Mouse (Mus musculus) urinary bladder, adult 2 months (tissue): ENCODE measurements around the gene 1810009A15Rik. TPM values are rescaled to one million over a fixed set of nuclear protein-coding genes. Genes with fewer than 3 reads are reported as not detected.
"Not testable (repeated sequence)": the region's sequence is repeated elsewhere in the genome, so short reads cannot be mapped to it uniquely, and the experiment has no call there.

Experiments
- DNase-seq: peaks from one replicate; pipeline ENCODE4 v3.0.0; 2022; ENCODE audit warnings: low spot score
- polyA plus RNA-seq: library from polyadenylated mRNA; depleted of rRNA; stranded (reverse); fragments of >200 nt; gene quantifications from 2 replicates; pipeline ENCODE4 v1.2.3, GENCODE M21; 2012

Gene 1810009A15Rik
- polyA plus RNA-seq, 1 experiment, result 65.1 TPM

GRCm38 (mm10) chr19:8875031-8875430 is 13.6 kb upstream of the 1810009A15Rik start:
- DNase-seq, result no peak

DNA sequence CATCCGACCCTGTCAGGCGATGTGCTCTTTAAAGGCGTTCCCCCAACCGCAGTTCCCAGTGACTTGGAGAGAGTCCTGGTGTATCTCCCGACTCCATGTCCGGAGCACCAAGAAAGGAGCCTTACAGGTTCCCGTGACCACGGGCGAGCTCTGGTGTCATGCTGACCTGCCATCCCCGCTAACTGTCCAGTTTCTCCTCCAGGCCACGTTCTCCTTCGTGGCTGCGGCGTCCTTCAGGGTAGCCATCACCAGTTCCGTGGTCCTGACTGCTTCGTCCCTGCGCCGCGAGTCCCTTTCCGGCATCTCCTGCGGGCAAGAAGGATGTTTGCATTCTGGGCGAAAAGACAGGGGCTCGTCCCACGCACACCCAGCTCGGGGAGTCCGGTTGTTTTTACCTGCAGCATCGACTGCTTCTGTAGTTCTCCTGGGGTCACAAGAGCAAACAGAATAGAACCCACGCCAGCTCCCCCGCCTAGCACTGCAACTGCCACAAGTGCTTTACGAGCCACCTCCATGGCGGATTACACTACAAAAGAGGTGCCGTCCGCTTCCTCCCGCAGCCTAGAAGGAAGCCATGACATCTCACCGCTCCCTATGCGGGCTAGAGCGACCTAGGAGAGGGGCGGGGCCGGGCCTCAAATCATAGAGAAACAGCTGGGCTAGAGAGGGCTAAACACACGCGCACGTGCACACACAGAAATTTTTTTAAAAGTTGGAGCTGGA is 8.2 kb upstream of the 1810009A15Rik start, which contains the start of gene Uqcc3:
Gene Uqcc3 (minus strand): TSS at position 613 of the 723 bp plus-strand sequence.
- peak; percentile 79 for DNase-seq

GRCm38 (mm10) chr19:8881034-8881392 is 7.6 kb upstream of the 1810009A15Rik start:
- DNase-seq, result no peak

DNA sequence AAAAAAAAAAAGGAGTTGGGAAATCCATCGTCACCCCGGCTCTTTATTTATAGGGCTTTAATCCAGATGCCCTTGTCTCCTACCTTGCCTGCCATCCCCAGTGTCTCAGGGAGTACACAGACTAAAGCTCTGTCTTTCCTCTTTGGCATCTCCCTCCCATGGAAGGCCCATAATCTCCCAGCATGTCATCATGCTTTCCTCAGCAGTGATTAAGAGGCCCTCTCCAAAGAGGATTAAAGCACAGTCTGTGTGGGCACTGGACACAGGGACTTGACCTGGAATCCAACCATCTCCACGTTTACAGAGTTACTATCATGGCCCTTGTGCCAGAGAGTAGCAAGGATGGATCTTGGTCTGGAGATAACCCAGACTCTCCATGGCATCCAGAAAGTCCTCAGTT is 5.0 kb upstream of the 1810009A15Rik start, which contains the start of the genes Lbhd1 and Gm49403:
Gene Lbhd1 (plus strand): TSS at position 117 of the 400 bp plus-strand sequence.
Gene Gm49403 (plus strand): TSS at position 315 of the 400 bp plus-strand sequence.
- DNase-seq, result no peak

GRCm38 (mm10) chr19:8886916-8887584 is 1.6 kb upstream of the 1810009A15Rik start:
- DNase-seq, result no peak

DNA sequence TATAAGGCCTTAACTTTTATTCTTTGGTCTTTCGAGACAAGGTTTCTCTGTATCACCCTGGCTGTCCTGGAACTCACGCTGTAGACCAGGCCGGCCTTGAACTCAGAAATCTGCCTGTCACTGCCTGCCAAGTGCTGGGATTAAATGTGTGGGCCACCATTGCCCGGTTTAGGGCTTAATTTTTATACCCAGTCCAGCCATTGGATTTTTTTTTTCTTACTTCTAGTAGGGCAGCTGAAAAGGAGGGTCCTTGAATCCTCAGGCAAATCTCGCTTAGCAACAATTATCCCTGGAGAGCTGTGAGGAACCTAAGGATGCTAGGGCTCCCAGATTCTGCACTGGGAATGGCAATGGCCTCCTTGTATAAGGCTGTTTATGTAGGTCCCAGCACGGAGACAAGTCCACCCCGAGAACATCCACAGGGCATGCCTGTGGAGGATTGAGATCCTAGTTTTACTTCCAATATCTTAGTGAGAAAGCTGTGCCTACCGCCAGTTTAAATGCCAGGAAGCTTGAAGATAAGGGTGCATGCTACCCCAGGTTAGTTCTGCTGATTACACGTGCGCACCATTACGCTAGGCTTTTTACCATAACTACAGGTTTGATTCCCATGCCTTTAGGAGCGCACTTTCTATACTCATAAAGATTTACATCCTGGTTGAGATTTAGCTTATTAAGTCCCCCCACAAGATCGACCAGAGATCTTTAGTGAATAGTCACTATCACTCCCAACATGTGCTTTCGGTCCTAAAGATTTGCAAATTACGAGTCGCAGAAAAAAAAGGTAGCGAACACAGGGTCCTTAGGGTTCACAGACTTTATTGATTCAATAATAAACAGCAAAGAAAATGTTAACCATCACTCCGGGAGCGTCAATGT is 829 bp upstream of the 1810009A15Rik start:
- DNase-seq, result no peak

- peak; percentile 74 for DNase-seq
These were observed 4.4 kb downstream of the 1810009A15Rik start, which contains the start of gene Ints5 for GRCm38 (mm10) chr19:8892829-8893766. Gene Ints5, plus strand, starts transcription at chr19:8893005.

- no peak for DNase-seq
These were observed 6.8 kb downstream of the 1810009A15Rik start for GRCm38 (mm10) chr19:8895397-8895960.

DNA sequence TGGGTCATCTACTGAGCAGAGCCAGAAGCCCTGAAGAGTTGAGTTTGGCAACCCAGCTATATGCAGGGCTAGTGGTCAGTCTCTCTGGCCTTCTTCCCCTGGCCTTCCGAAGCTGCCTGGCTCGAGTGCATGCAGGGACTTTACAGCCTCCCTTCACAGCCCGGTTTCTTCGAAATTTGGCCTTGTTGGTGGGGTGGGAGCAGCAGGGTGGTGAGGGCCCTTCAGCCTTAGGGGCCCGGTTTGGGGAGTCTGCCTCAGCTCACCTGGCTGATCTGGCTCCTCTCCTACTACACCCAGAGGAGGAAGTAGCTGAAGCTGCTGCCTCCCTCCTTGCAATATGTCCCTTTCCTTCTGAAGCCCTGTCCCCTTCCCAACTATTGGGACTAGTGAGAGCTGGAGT is 7.6 kb downstream of the 1810009A15Rik start:
- DNase-seq, result not testable (repeated sequence)

- DNase-seq, result not testable (repeated sequence)
These were observed 8.7 kb downstream of the 1810009A15Rik start for GRCm38 (mm10) chr19:8897211-8897864.

DNA sequence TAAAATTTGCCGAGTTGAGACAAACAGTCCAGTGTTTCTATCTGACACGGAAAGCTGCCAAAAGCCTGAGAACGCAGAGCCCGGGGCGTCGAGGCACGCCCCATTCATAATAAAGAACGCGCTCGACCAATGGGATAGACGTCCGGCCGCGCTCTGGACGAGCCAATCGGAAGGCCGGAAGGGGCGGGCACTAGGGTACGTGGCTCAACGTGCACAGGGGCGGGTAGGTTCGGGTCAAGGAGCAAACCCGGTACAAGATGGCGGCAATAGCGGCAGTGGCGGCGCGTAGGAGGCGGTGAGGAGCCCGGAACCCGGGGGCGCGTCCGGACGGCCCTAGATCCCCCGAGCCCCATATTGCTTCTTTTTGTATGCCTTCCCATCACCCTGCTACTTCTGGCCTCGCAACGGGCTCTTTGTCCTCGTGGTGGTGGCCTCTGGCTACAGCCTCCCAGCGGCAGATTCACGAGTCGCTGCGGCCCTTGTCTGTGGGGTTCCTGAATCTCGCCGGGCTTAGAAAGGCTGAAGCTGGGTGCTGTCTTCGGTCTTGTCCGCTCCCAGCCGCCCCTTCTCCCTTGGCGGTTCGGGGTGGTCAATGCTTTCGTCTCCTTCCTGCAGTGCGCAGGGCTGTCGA is 9.3 kb downstream of the 1810009A15Rik start, which contains the start of gene Ganab:
Gene Ganab (plus strand): TSS at position 207 of the 631 bp plus-strand sequence.
- DNase-seq, result peak; percentile 84

GRCm38 (mm10) chr19:8898576-8898975 is 9.9 kb downstream of the 1810009A15Rik start:
- no peak for DNase-seq

- DNase-seq, result no peak
These were observed 10.4 kb downstream of the 1810009A15Rik start for GRCm38 (mm10) chr19:8899079-8899478.

DNA sequence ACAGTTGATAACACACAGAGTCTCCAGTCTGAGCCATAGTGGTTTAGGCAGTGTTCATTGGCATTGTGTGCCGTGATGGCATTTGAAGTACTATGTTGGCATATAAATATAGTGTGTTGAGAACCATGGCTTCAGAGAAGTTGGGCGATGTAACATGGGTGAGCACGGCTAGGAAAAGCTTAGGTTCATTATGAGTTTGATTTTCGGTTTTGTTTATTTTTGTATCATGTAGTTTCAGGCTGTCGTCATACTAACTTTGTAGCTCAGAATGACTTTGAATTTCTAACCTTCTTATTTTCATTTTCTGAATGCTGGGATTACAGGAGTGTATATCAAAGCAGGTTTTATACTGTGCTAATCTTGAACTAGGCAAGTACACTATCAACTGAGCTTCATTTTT is 14.8 kb downstream of the 1810009A15Rik start:
- DNase-seq, result no peak

DNA sequence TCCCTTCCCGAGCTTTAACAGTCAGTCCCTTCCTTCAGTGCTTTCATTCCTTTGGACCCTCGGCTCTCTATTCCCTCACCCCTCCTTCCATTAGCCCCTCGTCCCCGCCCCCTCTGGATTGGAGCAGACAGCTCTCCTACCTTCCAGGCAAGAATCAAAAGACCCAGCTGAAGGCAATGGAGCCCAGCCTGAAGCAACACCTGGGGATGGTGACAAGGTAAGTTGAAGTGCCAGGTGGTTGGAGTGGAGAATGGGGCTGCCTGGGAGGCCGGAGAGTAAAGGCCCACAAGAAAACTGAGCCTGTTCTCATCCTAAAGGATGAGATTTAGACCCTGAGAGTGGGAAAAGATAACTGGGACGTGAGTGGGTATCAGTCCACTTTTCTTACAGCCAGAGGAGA is 19.9 kb downstream of the 1810009A15Rik start:
- no peak for DNase-seq

DNA sequence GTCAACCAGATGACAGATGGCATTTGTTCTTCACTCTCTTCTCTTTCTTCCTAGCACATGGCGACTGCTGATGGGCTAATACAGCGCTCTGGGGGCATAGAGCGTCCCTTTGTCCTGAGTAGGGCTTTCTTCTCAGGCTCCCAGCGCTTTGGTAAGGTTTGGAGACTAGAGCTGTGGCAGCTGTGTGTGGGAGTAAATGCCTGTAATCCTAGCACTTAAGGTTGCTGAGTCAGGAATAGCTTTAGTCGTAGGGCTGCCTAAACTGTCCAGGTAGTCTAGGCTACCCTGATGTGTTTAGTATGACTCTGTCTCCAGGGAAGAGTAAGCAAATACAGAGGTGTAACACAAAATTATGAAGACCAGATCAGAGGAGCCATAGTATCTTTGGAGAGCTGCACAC is 23.2 kb downstream of the 1810009A15Rik start:
- no peak for DNase-seq

DNA sequence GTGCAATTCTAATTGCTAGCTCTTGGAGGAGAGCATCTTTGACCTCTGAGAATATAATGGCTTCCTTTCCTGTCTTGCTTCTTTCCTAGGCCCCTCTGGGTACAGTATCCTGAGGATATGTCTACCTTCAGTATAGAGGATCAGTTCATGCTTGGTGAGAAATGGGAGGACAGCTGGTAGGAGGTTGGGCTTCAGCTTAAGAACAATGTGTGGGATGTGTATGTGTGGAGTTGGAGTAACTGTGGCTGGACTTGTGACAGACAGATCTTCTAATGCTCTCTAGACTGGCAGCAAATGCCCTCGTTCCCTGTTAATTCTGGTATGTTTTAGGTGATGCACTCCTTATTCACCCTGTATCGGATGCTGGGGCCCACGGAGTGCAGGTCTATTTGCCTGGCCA is 25.6 kb downstream of the 1810009A15Rik start:
- no peak for DNase-seq

DNA sequence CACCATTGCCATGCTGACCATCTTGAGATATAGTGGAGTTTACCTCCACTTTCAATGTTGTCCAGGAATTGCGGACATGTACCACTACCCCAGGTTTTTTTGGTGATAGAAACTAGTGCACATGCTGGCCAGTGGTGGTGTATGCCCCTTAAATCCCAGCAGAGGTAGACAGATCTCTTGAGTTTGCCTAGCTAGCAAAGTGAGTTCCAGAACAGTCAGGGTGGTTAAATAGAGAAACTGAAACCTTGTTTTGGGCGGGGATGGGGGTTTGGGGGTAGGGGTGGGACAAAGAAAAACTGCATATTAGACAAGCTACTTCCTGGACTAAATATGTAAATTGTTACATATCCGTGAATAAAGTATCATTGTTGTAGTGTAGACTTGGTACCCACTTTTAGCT is 30.3 kb downstream of the 1810009A15Rik start:
- DNase-seq, result no peak

- DNase-seq, result no peak
These were observed 31.0 kb downstream of the 1810009A15Rik start for GRCm38 (mm10) chr19:8919684-8920072.
